Mouse (Mus musculus) forebrain, embryonic 13.5 days (tissue): Measurements from ENCODE around the gene Fasn. TPM values are rescaled to one million over a fixed set of nuclear protein-coding genes. Genes with fewer than 3 reads are reported as not detected.

Source experiments
- ATAC-seq: fragments of 200-750 bp; cut with Nextera tagmentation; 2 replicates; pipeline ENCODE4 v1.8.0; 2017
- H3K27ac ChIP-seq: fragments of 300-500 bp; sonication (generic); 2 replicates; pipeline ENCODE4 v1.5.1; 2015; ENCODE audit warnings: inconsistent platforms, mild to moderate bottlenecking, moderate library complexity
- H3K27me3 ChIP-seq: fragments of 300-500 bp; sonication (generic); 2 replicates; pipeline ENCODE4 v1.6.1; 2015; ENCODE audit warnings: mild to moderate bottlenecking, inconsistent platforms
- H3K36me3 ChIP-seq: fragments of 300-500 bp; sonication (generic); 2 replicates; pipeline ENCODE4 v1.6.1; 2015; ENCODE audit warnings: mild to moderate bottlenecking, inconsistent platforms; ENCODE audit not compliant: poor library complexity, severe bottlenecking
- H3K4me1 ChIP-seq: fragments of 300-500 bp; sonication (generic); 2 replicates; pipeline ENCODE4 v1.6.1; 2015; ENCODE audit warnings: inconsistent platforms
- H3K4me2 ChIP-seq: fragments of 300-500 bp; sonication (generic); 2 replicates; pipeline ENCODE4 v1.6.1; 2015; ENCODE audit warnings: inconsistent platforms, mild to moderate bottlenecking, moderate library complexity
- H3K4me3 ChIP-seq: fragments of 300-500 bp; sonication (generic); 2 replicates; pipeline ENCODE4 v1.5.1; 2015; ENCODE audit warnings: mild to moderate bottlenecking, inconsistent platforms
- H3K9ac ChIP-seq: fragments of 300-500 bp; sonication (generic); 2 replicates; pipeline ENCODE4 v1.6.1; 2015; ENCODE audit warnings: mild to moderate bottlenecking, inconsistent platforms
- H3K9me3 ChIP-seq: fragments of 300-500 bp; sonication (generic); replicated peaks from 2 replicates; pipeline ENCODE4 v1.6.1; 2016; ENCODE audit warnings: inconsistent platforms
- WGBS: fragments of 180-500 bp; shearing (Covaris S2); methylation state at CpG from one replicate; pipeline ENCODE4 v1.1.7; 2015; 5-methylcytosine and 5-hydroxymethylcytosine counted together
- polyA plus RNA-seq: library from polyadenylated mRNA; unstranded; fragments of >200 nt; fragmentation: Nextera tagmentation; extraction: Ambion mirVana; gene quantifications from 2 replicates; pipeline ENCODE4 v1.2.1, GENCODE M21; 2015

Fasn gene
- polyA plus RNA-seq, 1 experiment from 2014 or later: 61.4 TPM

DNA sequence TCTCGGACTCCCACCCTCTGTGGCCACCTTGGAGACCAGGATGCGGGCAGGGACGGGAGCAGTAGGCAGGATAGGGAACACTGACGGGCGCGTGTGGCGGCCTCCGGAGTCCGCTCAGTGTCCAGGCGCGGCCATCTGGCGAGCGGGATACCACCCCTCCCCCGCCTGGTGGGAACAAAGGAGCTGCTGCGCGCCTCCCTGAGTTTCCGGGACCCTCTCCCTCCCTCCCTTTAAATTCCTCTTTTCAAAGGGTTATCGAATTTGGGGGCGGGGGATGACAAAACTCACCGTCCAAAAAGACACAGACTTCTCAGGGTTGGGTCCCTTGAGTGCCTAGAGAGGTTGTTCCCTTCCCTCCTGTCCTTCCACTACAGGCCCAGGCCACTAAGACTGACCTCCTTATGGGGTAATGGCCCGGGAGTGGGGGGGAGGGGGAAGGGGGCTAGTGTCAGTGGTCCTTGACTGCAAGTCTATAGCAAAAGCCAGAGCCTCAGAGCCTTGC is 491 bp upstream of the Fasn start:
- Histone ChIP-seq H3K4me1 (peaks cover 44% of the 10 kb centered on the region), H3K4me3 (peak overlapping the region; percentile 88), H3K9me3 (no peaks in the 10 kb centered on the region), H3K4me2 (peak overlapping the region; percentile 94), H3K27me3 (no peaks in the 10 kb centered on the region), H3K9ac (peak overlapping the region; percentile 96), H3K36me3 (peaks cover 26% of the 10 kb centered on the region), H3K27ac (peak overlapping the region; percentile 99)
- WGBS: 0% methylated on average over 21 of the region's 21 CpGs
- ATAC-seq: peak; percentile 63

DNA sequence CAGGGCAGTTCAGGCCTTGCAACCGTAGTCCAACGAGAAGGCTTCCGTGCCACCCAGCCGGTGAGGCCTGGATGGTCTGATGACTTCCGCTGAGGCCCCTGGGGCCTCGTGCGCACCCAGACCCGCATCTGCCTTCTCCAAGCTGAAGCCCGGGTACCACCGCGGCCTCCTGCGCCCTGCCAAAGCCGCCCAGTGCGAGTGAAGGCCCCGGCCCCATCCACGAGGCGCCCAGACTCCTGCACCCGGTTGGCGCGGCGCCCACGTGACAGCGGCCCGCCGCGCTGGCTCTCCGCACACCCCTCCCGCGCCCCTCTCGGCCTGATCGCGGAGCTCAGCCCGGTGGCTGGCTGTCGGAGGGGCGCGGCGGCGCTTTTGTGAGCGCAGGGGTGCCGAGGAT is 798 bp downstream of the Fasn start:
- peaks cover 44% of the 10 kb centered on the region for H3K4me1 ChIP-seq
- peak overlapping the region; percentile 96 for H3K9ac ChIP-seq
- peak overlapping the region; percentile 88 for H3K4me3 ChIP-seq
- H3K4me2 ChIP-seq: peak overlapping the region; percentile 94
- ATAC-seq: peak; percentile 62
- no peaks in the 10 kb centered on the region for H3K27me3 ChIP-seq
- H3K36me3 ChIP-seq: peaks cover 39% of the 10 kb centered on the region
- no peaks in the 10 kb centered on the region for H3K9me3 ChIP-seq
- WGBS: under 1% methylated on average over 39 of the region's 40 CpGs
- peak overlapping the region; percentile 99 for H3K27ac ChIP-seq

DNA sequence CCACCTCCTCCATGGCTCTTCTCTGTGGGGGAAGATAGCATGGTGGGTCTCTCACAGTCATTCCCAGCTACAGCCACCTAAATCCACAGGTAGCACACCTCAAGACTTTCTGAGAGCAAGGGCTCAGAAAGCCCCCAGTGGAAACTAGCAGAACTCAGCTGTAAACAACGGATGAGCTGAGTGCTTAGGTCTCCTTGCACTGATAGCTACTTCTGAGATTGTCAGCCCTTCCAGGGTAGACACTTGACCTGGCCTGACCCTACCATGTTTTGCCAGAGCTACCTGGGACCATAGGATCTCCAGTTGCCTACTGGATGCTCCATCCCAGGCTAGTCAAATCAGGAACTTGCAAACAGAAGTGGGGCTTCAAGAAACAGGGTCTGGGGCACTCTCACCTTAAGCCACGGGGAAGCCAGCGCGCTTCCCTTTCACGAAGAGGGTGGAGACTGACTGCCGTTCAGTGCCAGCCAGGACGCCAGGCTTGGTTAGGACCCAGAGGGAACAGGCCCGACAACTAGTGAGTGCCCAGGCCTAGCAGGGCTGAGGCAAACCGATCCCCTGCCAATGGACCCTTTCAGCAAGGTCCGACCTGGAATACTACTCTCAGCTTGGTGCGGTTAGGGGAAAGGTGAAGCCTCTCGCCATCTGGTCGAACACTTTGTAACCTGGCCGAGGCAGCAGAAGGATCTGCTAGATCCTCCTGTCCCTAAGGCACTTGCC is 1.4 kb downstream of the Fasn start:
- Histone ChIP-seq H3K4me3 (peak overlapping the region; percentile 88), H3K9ac (peak overlapping the region; percentile 96), H3K9me3 (no peaks in the 10 kb centered on the region), H3K4me1 (peaks cover 44% of the 10 kb centered on the region), H3K36me3 (peaks cover 45% of the 10 kb centered on the region), H3K27me3 (no peaks in the 10 kb centered on the region), H3K27ac (peak overlapping the region; percentile 99), H3K4me2 (peak overlapping the region; percentile 94)
- ATAC-seq: no peak
- 1% methylated on average over 14 of the region's 14 CpGs for WGBS

DNA sequence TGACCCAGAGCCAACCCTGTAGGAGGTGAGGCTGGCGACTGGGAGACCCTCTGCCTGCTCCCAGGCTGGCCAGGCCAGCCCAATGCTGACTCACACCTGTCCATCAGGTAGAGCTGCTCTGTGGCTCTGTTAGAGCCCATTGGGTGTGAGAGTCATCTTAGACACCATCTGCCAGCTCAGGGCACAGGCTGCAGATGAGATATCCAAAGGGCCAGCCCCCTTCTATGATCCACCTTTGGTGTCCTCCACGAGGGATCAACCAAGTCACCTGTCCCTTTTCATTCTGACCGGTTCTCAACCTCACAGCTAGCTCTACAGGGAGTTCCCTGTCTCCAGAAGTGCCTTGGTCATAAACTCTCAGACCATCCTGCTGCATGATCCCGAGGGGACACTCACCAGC is 2.0 kb downstream of the Fasn start:
- H3K4me1 ChIP-seq: peaks cover 44% of the 10 kb centered on the region

DNA sequence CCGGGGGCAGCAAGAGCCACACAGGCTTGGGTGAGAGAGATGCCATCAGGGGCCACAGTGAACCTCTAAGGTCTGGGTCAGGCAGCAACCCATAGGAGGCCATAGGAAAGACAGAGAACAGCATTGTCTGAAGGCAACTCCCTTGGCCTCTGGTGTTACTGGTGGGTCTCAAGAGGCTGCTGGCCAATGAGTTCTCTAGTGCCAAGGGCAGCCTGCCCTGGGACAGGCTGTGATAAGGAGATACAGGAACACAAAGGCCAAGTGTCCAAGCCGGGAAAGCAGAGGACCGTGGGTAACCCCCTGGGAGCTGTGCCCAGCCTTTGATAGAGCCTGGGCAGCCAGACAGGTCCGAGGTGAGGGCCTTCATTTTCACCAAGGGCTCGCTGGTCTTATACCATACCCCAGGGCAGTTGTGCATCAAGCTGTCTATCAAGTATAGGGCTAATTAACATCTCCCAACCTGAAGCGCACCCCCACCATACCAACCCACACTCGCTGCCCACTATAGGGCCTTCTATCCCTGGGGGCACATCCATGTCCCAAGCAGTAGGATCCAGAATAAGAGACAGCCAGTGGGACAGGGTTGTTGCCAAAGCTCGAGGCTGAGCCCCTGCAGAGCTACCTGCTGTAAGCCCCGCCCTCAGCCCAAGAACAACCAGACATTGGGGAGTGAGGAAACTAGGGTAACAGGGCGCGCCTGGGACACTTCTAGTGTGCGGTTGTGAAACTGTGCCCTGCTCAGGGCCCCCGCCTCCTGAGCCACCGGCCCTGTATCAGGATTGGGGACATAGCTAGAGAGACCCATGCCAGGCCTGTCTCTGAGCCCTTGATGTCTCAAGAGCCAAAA is 3.0 kb downstream of the Fasn start:
- no peaks in the 10 kb centered on the region for H3K9me3 ChIP-seq
- H3K36me3 ChIP-seq: peaks cover 62% of the 10 kb centered on the region
- no peak overlapping the region; the same call in 1 of the 2 replicates for H3K27ac ChIP-seq
- H3K4me1 ChIP-seq: peaks cover 42% of the 10 kb centered on the region
- H3K4me2 ChIP-seq: peak overlapping the region; percentile 94
- H3K27me3 ChIP-seq: no peaks in the 10 kb centered on the region
- H3K9ac ChIP-seq: peak overlapping the region; percentile 96
- 81% methylated on average over 14 of the region's 14 CpGs for WGBS
- no peak for ATAC-seq
- H3K4me3 ChIP-seq: peak overlapping the region; percentile 88

More for the DNA sequence above, 2.0 kb downstream of the Fasn start:
- Histone ChIP-seq H3K27me3 (no peaks in the 10 kb centered on the region), H3K4me3 (peak overlapping the region; percentile 88), H3K27ac (no peak overlapping the region), H3K36me3 (peaks cover 51% of the 10 kb centered on the region), H3K4me2 (peak overlapping the region; percentile 94), H3K9me3 (no peaks in the 10 kb centered on the region), H3K9ac (peak overlapping the region; percentile 96)
- WGBS: 68% methylated on average over 4 of the region's 4 CpGs
- no peak for ATAC-seq

DNA sequence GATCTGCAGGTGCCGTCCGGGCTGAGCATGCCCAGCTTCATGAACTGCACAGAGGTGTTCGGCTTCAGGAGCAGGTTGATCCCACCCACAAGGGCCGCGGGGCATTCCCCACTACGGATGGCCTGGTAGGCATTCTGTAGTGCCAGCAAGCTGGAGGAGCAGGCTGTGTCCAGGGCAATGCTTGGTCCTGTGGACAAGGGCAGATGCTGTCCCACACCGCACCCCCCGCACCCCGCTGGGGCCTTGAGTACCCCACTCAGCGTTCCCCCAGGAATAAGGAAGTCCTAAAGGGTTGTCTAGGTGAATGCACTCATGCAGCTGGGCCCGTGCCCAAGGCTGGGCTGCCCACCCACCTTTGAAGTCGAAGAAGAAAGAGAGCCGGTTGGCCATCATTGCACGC is 3.8 kb downstream of the Fasn start:
- ATAC-seq: no peak
- 88% methylated on average over 14 of the region's 14 CpGs for WGBS
- Histone ChIP-seq H3K36me3 (peaks cover 69% of the 10 kb centered on the region), H3K4me3 (no peak overlapping the region), H3K4me2 (no peak overlapping the region), H3K27ac (no peak overlapping the region), H3K9ac (peak overlapping the region; percentile 12; the same call in 1 of the 2 replicates), H3K27me3 (no peaks in the 10 kb centered on the region), H3K4me1 (peaks cover 34% of the 10 kb centered on the region), H3K9me3 (no peaks in the 10 kb centered on the region)

DNA sequence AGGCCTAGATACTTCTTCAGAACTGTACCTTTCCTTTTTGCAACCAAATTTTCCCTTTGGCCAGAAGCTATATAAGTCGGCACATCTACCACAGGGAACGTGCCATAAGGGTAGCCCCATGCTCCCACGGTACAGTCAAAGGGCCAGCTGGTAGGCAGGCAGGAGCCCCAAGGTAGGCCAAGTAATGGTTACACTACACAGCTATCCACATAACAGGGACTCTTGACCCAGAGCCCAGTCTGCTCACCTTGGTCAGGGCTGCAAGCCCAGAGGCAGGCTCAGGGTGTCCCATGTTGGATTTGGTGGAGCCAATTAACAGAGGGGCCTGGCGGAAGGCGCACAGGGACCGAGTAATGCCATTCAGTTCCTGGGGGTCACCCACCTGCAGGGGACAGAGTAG is 4.8 kb downstream of the Fasn start:
- Histone ChIP-seq H3K27me3 (no peaks in the 10 kb centered on the region), H3K9me3 (no peaks in the 10 kb centered on the region), H3K36me3 (peaks cover 79% of the 10 kb centered on the region), H3K4me2 (no peak overlapping the region), H3K27ac (no peak overlapping the region), H3K4me1 (peaks cover 27% of the 10 kb centered on the region), H3K4me3 (no peak overlapping the region), H3K9ac (no peak overlapping the region)
- no peak for ATAC-seq
- whole genome bisulfite sequencing: 93% methylated on average over 6 of the region's 6 CpGs

DNA sequence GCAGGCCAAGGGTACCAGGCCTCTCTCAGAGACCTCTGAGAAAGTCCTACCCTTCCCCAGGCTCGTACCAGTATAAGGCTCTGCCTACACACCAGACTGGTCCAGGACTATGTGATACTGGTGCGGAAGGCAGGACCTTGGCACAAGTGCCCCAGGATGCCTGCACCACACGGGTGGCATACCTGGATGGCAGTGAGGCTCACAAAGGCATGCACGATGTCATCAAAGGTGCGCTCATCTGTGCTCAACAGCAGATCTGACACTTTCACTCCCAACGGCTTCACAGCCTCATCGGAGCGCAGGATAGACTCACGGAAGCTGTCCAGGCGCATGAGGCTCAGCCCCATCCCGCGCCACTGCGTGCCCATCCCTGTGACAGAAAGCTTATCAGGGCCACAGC is 6.1 kb downstream of the Fasn start:
- Histone ChIP-seq H3K9me3 (no peaks in the 10 kb centered on the region), H3K27me3 (no peaks in the 10 kb centered on the region), H3K27ac (no peak overlapping the region), H3K9ac (no peak overlapping the region), H3K36me3 (peaks cover 92% of the 10 kb centered on the region), H3K4me2 (no peak overlapping the region), H3K4me1 (peaks cover 26% of the 10 kb centered on the region), H3K4me3 (no peak overlapping the region)
- WGBS: 94% methylated on average over 13 of the region's 13 CpGs
- no peak for ATAC-seq

DNA sequence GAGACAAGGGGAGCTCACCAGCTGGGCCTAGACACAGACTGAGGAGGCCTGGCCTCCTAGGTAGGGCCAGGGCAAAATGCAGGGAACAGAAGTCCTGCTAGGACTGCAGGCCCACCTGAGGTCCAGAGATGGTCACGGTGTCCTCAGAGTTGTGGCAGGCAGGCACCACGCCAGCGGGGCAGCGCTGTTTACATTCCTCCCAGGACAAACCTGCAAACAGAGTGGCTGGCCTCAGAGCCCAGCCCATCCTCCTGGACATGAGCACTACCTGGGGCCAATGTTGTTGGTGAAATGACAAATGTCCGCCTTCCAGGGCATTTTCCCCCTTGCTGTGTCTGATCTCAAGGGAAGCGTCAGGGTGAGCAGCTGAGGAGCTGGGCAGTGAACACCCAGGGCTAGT is 7.0 kb downstream of the Fasn start:
- no peak for ATAC-seq
- peaks cover 17% of the 10 kb centered on the region for H3K4me1 ChIP-seq
- no peak overlapping the region for H3K4me3 ChIP-seq
- 96% methylated on average over 6 of the region's 6 CpGs for WGBS
- no peaks in the 10 kb centered on the region for H3K27me3 ChIP-seq
- H3K9me3 ChIP-seq: no peaks in the 10 kb centered on the region
- H3K4me2 ChIP-seq: no peak overlapping the region
- H3K27ac ChIP-seq: no peak overlapping the region
- H3K36me3 ChIP-seq: peaks cover 100% of the 10 kb centered on the region
- no peak overlapping the region for H3K9ac ChIP-seq

DNA sequence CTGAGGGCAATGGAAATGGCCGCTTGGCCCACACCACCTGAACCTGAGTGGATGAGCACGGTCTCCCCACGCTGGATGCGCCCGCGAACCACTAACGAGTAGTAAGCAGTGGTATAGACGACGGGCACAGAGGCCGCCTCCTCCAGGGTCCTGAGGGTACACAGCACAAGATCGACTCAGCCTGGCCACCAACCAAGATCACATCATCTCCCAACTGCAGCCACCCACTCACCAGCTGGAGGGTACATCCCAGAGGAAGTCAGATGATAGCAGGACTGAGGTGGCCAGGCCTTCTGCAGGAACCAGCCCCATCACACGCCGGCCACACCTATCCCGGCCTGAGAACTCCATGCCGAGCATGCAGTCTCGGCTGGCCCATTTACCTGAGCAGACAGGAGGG is 12.3 kb downstream of the Fasn start:
- no peak for ATAC-seq
- no peaks in the 10 kb centered on the region for H3K27me3 ChIP-seq
- 90% methylated on average over 16 of the region's 16 CpGs for WGBS
- H3K4me1 ChIP-seq: no peaks in the 10 kb centered on the region
- no peaks in the 10 kb centered on the region for H3K9me3 ChIP-seq
- H3K9ac ChIP-seq: no peak overlapping the region
- H3K4me2 ChIP-seq: no peak overlapping the region
- no peak overlapping the region for H3K4me3 ChIP-seq
- no peak overlapping the region for H3K27ac ChIP-seq
- H3K36me3 ChIP-seq: peaks cover 100% of the 10 kb centered on the region

DNA sequence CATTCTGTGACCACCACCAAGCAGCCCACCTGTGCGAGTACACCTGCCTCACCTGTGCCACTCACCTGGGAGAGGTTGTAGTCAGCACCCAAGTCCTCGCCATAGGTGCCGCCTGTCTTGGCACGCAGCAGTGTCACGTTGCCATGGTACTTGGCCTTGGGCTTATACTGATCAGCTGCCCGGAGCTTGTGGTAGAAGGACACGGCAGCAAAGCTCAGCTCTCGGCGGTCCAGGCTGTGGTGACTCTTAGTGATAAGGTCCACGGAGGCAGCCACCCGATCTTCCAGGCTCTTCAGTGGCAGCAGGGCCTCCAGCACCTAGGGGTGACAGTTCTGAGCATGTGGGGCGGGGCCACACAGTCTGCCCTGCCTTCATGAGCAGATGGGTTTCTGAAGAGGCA is 16.3 kb downstream of the Fasn start:
- Histone ChIP-seq H3K36me3 (peaks cover 84% of the 10 kb centered on the region), H3K4me2 (no peak overlapping the region), H3K4me1 (no peaks in the 10 kb centered on the region), H3K9me3 (no peaks in the 10 kb centered on the region), H3K27ac (no peak overlapping the region), H3K4me3 (no peak overlapping the region), H3K27me3 (no peaks in the 10 kb centered on the region), H3K9ac (no peak overlapping the region)
- 94% methylated on average over 12 of the region's 12 CpGs for WGBS
- no peak for ATAC-seq
